Mouse (Mus musculus) retina, postnatal 1 day (tissue): Measurements from ENCODE around the gene Bglap2.
A peak's percentile ranks its signal among the peaks of the same experiment; 100 is the strongest.
"Not testable (repeated sequence)": the region's sequence is repeated elsewhere in the genome, so short reads cannot be mapped to it uniquely, and the experiment has no call there.

ENCODE experiments used
- DNase-seq: peaks from one replicate; pipeline ENCODE4 v3.0.0-alpha.2; 2012

The Bglap2 gene

DNA sequence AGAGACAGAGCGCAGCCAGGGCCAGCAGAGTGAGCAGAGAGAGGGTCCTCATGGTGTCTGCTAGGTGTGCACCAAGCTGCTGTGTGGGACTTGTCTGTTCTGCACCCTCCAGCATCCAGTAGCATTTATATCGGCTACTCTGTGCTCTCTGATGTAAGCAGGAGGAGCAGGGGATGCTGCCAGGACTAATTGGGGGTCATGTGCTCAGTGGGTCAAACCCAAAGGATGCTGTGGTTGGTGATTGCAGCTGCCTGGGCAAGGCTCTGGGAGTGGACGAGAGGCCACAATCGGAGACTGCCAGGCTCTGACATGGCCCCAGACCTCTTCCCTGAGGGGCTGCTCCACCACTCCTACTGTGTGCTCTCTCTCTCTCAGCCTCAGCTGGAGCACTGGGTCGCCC, at the start of gene Bglap2:
TSS of gene Bglap2 (minus strand) at position 101 of the 400 bp plus-strand sequence.
- not testable (repeated sequence) for DNase-seq

DNA sequence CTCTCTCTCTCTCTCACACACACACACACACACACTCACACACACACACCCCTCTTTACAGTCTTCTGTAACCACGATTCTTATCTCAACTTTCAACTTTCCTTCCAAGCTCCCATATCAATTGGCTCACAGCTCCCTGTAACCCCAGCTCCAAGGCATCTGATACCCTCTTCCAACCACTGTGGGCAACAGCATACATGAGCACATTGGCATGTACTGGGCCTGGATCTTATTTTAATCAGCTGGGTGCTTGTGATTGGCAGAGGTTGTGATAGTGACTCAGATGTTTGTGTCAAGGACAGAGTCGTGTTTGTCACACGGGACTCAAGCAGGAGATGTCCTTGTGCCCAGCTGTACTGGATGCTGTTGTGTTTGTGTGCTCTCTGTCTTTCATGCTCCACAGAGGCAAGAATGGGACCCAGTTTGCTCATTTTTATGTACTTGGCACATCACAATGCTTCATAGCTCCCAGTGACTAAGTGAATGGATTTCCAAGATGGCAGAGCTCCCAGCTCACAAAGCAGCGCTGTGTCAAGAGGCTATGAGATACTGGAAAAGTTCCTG, 48.9 kb upstream of the Bglap2 start:
- no peak for DNase-seq

DNA sequence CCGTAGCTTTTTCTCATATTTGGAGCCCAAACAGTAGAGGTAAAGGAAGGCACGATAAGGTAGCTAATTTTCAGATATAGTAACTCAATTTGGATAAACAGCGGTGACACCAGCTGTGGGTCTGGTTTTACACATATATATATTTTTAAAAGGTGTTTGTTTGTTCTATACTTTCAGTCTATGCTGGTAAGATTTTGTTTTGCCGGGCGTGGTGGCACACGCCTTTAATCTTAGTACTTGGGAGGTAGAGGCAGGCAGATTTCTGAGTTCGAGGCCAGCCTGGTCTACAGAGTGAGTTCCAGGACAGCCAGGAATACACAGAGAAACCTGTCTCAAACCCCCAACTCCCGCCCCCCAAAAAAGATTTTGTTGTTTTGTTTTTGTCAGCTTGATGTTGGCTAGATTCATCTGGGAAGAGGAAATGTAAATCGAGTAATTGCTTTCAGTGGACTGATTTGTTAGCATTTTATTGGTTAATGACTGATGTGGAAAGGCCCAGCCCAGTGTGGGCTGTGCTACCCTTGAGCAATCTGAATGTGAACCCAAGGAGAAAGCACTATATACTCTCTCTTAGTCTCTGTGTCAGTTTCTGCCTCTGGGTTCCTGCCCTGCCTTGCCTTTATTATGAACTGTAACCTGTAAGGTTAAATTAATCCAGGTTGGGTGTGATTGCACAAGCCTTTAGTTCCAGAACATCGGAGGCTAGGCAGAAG, 47.4 kb upstream of the Bglap2 start:
- no peak for DNase-seq

GRCm38 (mm10) chr3:88425330-88425689, 46.8 kb upstream of the Bglap2 start:
- no peak for DNase-seq

- DNase-seq = peak; percentile 100
These were observed 46.3 kb upstream of the Bglap2 start, which contains the start of gene Slc25a44 for GRCm38 (mm10) chr3:88424605-88425329. Slc25a44 (minus strand) TSS chr3:88425139.

- no peak for DNase-seq
These were observed 43.7 kb upstream of the Bglap2 start for GRCm38 (mm10) chr3:88422020-88422720.

GRCm38 (mm10) chr3:88420771-88421170, 42.3 kb upstream of the Bglap2 start:
- DNase-seq = no peak

DNA sequence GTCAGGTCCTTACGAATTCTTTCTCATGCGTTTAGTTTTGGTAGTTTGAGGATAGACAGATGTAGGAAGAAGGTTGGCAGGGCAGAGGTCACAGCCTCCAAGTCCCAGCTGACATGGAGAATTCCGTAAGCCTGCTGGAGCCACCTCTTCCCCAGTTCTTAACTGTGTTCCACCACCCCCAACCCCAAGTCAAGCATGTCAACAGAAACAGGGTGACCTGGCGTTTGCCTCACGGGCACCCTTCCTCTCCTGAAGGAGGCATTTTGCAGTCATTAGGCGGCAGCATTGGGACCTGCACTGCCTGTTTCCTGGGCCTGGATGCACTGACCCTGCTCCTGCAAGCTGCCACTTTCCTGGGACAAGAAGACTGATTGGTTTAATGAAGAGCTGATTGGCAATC, 39.5 kb upstream of the Bglap2 start:
- DNase-seq = no peak

DNA sequence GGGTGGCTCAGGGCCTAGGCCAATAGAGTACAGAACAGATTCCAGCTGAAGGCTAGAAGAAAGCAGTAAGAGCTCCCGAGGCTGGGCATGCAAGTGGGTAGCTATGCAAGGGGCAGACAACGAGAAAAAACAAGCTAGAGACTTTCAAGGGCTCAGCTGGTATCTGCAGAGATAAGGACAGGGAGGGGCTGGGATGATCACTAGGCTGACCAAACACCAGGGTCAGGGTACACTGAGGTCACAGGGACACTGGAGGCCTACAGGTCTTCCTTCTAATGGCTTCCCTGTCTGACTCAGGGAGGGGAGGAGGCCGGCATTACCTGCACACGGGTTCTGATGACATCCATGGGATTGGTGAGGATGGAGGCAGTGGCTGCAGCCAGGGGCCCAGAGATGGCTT, 37.2 kb upstream of the Bglap2 start:
- no peak for DNase-seq

DNA sequence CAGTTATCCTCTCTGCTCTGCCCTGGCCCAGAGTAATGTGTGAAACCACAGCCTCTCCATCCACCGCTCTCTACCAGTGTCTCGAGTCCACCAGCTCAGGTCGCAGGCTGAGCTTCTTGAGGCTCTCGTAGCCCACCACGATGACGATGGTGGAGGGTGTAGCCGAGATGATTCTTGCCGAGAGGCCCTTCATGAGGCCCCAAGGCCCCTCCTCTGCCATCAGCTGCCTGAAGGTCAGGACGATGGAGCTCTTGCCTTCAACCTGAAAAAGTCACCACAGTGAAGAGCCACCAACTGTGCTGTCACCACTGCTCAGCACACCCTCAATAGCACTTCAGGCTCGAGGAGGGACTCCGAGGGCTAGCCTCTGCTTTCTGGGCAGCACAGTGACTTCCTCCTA, 34.1 kb upstream of the Bglap2 start:
- no peak for DNase-seq

DNA sequence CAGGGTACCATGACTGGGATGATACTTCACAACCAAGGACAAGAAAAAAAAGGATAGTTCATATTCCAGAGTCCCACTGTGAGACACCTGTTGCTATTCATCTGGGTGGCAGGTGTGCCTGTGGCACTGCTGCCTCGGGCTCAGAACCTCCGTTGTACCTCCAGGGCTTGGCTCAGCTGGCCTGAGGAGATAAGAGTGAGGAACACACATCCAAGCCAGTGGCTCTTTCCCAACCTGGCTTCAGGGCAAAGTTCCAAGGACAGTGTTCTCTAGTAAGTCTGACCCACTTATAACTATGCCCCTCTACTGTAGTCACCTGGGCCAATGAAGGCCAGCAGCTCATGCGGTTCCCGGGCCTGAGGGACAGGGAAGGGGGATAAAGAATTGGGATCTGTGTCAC, 33.2 kb upstream of the Bglap2 start:
- no peak for DNase-seq

DNA sequence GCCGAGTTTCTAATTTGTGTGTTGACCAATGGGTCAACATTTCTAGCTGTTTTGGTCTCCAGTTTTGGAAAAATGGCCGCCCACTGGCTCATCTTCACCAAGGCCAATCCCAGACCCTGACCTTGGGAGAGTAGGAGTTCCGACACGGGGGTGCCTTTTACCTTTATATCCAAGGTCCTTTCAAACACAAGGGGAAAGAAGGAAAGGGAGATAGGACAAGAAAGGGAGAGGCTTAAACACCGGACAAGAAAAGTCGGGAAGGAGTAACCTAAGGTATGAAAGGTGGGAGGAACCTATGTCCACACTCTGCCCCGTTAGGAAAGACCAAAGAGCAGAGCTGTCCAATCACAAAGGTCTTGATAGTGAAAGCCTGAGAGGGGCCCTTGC, 32.1 kb upstream of the Bglap2 start:
- no peak for DNase-seq

DNA sequence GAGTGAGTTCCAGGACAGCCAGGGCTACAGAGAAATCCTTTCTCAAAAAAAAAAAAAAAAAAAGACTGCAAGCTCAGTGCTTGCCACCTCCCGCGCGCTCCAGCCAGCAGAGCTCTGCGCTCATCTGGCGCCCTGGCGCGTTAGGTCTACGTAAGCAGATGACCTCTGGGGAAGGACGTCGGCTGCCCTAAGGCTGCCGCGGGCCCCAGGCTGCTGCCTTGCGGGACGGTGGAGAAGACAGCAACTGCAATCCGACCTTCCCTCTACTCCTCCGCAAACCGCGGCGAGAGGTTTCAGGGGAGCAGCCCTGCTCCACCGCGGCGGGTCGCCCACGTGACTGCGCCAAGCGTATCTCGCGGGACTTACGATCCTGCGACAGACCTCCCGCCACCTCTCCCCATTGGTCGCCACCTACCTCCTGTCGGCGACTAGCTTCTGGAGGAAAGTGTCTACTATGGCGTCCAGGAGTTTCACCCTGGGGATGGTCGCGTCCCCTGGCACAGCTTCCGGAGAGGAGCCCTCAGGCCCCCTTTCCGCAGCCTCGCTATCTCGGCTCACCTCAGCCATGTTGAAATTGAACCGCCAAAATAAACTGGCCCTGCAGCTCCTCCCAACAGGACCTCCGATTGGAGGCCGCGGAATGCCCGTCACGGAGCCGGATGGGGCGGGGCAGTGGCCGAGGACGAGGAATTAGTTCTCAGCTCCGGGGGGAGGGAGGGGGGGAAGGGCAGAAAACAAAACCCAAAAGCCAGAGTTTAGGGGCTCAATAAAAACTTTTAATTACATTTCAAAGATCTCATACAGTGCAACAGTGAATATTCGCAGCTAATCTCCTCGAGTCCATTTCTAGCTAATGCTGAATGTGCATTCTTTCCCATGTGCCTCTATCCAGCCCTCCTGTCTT, 31.5 kb upstream of the Bglap2 start, which contains the start of gene Pmf1:
TSS of gene Pmf1 (minus strand) at position 591 of the 904 bp plus-strand sequence.
- peak; percentile 95 for DNase-seq

DNA sequence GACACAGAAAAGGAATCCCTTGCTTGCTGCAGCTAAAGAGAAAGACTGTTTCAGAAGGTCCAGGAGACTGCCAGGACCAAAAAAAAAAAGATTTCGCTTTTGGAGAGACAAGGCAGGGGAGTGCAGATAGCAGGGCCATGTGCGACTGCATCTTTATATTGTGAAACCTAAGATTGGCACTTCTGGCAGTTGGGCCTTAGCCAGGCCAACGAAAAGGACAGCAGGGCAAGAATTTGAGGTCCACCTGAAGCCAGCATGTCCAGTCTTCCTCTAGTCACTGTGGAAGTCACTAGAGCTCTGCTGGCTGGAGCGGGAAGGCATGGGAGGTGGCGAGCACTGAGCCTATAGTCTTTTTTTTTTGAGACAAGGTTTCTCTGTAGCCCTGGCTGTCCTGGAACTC, 30.5 kb upstream of the Bglap2 start:
- no peak for DNase-seq

DNA sequence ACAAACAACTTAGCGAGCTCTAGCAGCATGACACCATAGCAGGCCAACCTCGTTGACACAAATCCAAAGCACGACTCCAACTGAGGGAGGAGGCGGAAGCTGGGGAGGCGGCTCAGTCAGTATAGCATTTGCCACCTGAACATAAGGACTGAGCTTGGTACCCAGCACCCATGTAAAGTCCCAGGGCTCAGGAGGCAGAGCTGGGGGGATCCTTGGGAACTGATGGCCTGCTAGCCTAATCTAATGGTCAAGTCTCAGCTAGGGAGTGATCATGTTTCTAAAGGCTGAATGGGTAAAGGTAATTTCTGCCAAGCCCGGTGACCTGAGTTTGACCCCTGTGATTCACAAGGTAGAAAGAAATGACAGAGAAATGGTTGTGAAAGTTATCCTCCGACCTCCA, 29.0 kb upstream of the Bglap2 start:
- DNase-seq = no peak

GRCm38 (mm10) chr3:88407090-88407489, 28.6 kb upstream of the Bglap2 start:
- DNase-seq = peak; percentile 93

- no peak for DNase-seq
These were observed 25.2 kb upstream of the Bglap2 start for GRCm38 (mm10) chr3:88403522-88404230.

DNA sequence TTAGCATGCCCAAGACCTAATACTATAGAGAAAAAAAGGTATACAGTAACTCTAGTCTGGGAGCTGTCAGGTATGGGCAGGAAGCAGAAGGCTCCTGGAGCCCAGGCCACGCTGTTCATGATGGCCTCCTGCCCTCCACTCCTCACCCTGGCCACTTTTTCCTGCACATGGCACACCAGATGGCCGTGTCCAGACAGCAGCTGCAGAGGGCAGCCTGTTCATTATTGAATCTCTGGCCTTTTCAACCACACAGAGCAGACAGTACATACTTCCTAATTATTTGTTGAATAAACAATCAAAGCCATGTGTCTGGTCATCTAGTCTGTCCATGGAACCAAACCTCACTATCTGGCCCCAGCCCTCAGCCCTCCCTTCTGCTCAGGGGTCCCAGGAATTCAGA, 20.2 kb upstream of the Bglap2 start:
- no peak for DNase-seq

GRCm38 (mm10) chr3:88395742-88396141, 17.2 kb upstream of the Bglap2 start:
- no peak for DNase-seq

- DNase-seq = no peak
These were observed 16.8 kb upstream of the Bglap2 start for GRCm38 (mm10) chr3:88395288-88395687.

GRCm38 (mm10) chr3:88393776-88394375, 15.4 kb upstream of the Bglap2 start:
- DNase-seq = no peak
